Mouse (Mus musculus): ENCODE results near the gene Sun5.
"Not testable (repeated sequence)": the region's sequence is repeated elsewhere in the genome, so short reads cannot be mapped to it uniquely, and the experiment has no call there.

The Sun5 gene

GRCm38 (mm10) chr2:153870984-153871383 lies at the start of gene Sun5:
Gene Sun5 (minus strand): TSS chr2:153871084.
- DNase-seq, result no peak

- no peak for DNase-seq
These were observed 47.0 kb upstream of the Sun5 start, which contains the start of gene Bpifb3 for GRCm38 (mm10) chr2:153917930-153918329. Gene Bpifb3 (plus strand): TSS chr2:153918230.

- no peak for DNase-seq
These were observed 43.3 kb upstream of the Sun5 start for GRCm38 (mm10) chr2:153914151-153914550.

GRCm38 (mm10) chr2:153906626-153907025 lies 35.7 kb upstream of the Sun5 start:
- no peak for DNase-seq

- DNase-seq, result no peak
These were observed 31.8 kb upstream of the Sun5 start for GRCm38 (mm10) chr2:153902726-153903125.

- DNase-seq, result no peak
These were observed 29.2 kb upstream of the Sun5 start, which contains the start of gene Bpifb6 for GRCm38 (mm10) chr2:153900088-153900487. Gene Bpifb6 (plus strand): TSS chr2:153900388.

- no peak for DNase-seq
These were observed 28.2 kb upstream of the Sun5 start for GRCm38 (mm10) chr2:153899111-153899510.

- DNase-seq, result no peak
These were observed 3.9 kb upstream of the Sun5 start, which contains the start of gene Bpifb2 for GRCm38 (mm10) chr2:153874745-153875144. Gene Bpifb2 (plus strand): TSS chr2:153875045.

- DNase-seq, result no peak
These were observed 8.9 kb downstream of the Sun5 start for GRCm38 (mm10) chr2:153861960-153862359.

- no peak for DNase-seq
These were observed 10.2 kb downstream of the Sun5 start for GRCm38 (mm10) chr2:153860715-153861114.

GRCm38 (mm10) chr2:153860315-153860714 lies 10.6 kb downstream of the Sun5 start:
- DNase-seq, result no peak

GRCm38 (mm10) chr2:153859581-153859980 lies 11.3 kb downstream of the Sun5 start:
- no peak for DNase-seq

- no peak for DNase-seq
These were observed 17.3 kb downstream of the Sun5 start for GRCm38 (mm10) chr2:153853544-153853943.

GRCm38 (mm10) chr2:153851030-153851360 lies 19.9 kb downstream of the Sun5 start:
- DNase-seq, result peak in 1 of 2 experiments; percentile 50

GRCm38 (mm10) chr2:153850351-153851029 lies 20.4 kb downstream of the Sun5 start:
- no peak for DNase-seq

GRCm38 (mm10) chr2:153848389-153848788 lies 22.5 kb downstream of the Sun5 start:
- no peak for DNase-seq

GRCm38 (mm10) chr2:153842854-153843253 lies 28.0 kb downstream of the Sun5 start:
- DNase-seq, result no peak

GRCm38 (mm10) chr2:153833291-153833690 lies 37.6 kb downstream of the Sun5 start:
- no peak for DNase-seq

- no peak for DNase-seq
These were observed 42.2 kb downstream of the Sun5 start for GRCm38 (mm10) chr2:153828704-153829103.

- DNase-seq, result no peak
These were observed 43.6 kb downstream of the Sun5 start for GRCm38 (mm10) chr2:153827171-153827830.

- not testable (repeated sequence) for DNase-seq
These were observed 45.0 kb downstream of the Sun5 start for GRCm38 (mm10) chr2:153825900-153826299.

GRCm38 (mm10) chr2:153824593-153824992 lies 46.3 kb downstream of the Sun5 start:
- DNase-seq, result no peak

- DNase-seq, result no peak
These were observed 48.8 kb downstream of the Sun5 start for GRCm38 (mm10) chr2:153822005-153822543.

GRCm38 (mm10) chr2:153809921-153810320 lies 61.0 kb downstream of the Sun5 start:
- DNase-seq, result no peak

All from spleen, adult 18-20 months (tissue).